Mouse (Mus musculus) MEL (cell line): ENCODE data around the gene Cntn5.

Experiments used
- BHLHE40 ChIP-seq: IDR thresholded peaks from 2 replicates; pipeline ENCODE4 v1.6.1; 2012; ENCODE audit warnings: low read depth, mild to moderate bottlenecking, inconsistent platforms, low read length, improper control_type of control experiment, borderline replicate concordance
- CTCF ChIP-seq, 3 experiments: IDR thresholded peaks in 2 of 3; conservative IDR thresholded peaks in 1 of 3; 2 replicates each; pipeline ENCODE4 v1.5.1; 2011 to 2012; ENCODE audit warnings: low read length in 3 of 3, low read depth in 2 of 3, mild to moderate bottlenecking in 2 of 3, improper control_type of control experiment in 1 of 3, inconsistent platforms in 1 of 3, mixed read lengths in 1 of 3, moderate library complexity in 1 of 3; ENCODE audit not compliant: control insufficient read depth in 1 of 3, insufficient read depth in 1 of 3, poor library complexity in 1 of 3, severe bottlenecking in 1 of 3
- E2F4 ChIP-seq: IDR thresholded peaks from 2 replicates; pipeline ENCODE4 v1.6.1; 2011; ENCODE audit warnings: low read depth, low read length, improper control_type of control experiment, borderline replicate concordance
- HCFC1 ChIP-seq: IDR thresholded peaks from 2 replicates; pipeline ENCODE4 v1.6.1; 2012; ENCODE audit warnings: low read depth, mild to moderate bottlenecking, inconsistent platforms, low read length, improper control_type of control experiment, moderate library complexity
- MAX ChIP-seq: IDR thresholded peaks from 2 replicates; pipeline ENCODE4 v1.6.1; 2011; ENCODE audit warnings: low read length, improper control_type of control experiment
- MAZ ChIP-seq: IDR thresholded peaks from 2 replicates; pipeline ENCODE4 v1.6.1; 2012; ENCODE audit warnings: low read depth, mild to moderate bottlenecking, inconsistent platforms, low read length, improper control_type of control experiment
- MEF2A ChIP-seq: IDR thresholded peaks from 2 replicates; pipeline ENCODE4 v1.6.1; 2014; ENCODE audit warnings: low read depth, mild to moderate bottlenecking, inconsistent platforms, low read length, improper control_type of control experiment; ENCODE audit not compliant: poor library complexity, insufficient replicate concordance, severe bottlenecking; ENCODE audit errors: extremely low read depth
- NRF1 ChIP-seq: IDR thresholded peaks from 2 replicates; pipeline ENCODE4 v1.6.1; 2014; ENCODE audit warnings: low read depth, mild to moderate bottlenecking, inconsistent platforms, low read length, improper control_type of control experiment, moderate library complexity; ENCODE audit not compliant: poor library complexity, insufficient read depth, severe bottlenecking
- POLR2A ChIP-seq, 2 experiments: IDR thresholded peaks; 2 replicates each; pipeline ENCODE4 v1.6.1; 2011 to 2012; ENCODE audit warnings: low read length in 2 of 2, mild to moderate bottlenecking in 2 of 2, control low read depth in 1 of 2, improper control_type of control experiment in 1 of 2, low read depth in 1 of 2, moderate library complexity in 1 of 2; ENCODE audit not compliant: control insufficient read depth in 1 of 2, insufficient read depth in 1 of 2, poor library complexity in 1 of 2
- RCOR1 ChIP-seq: IDR thresholded peaks from 2 replicates; pipeline ENCODE4 v1.6.1; 2012; ENCODE audit warnings: low read depth, mild to moderate bottlenecking, inconsistent platforms, low read length, improper control_type of control experiment
- ZC3H11A ChIP-seq: IDR thresholded peaks from 2 replicates; pipeline ENCODE4 v1.6.1; 2012; ENCODE audit warnings: low read depth, mild to moderate bottlenecking, inconsistent platforms, low read length, improper control_type of control experiment
- ZNF384 ChIP-seq: IDR thresholded peaks from 2 replicates; pipeline ENCODE4 v1.6.1; 2012; ENCODE audit warnings: low read depth, mild to moderate bottlenecking, inconsistent platforms, low read length, improper control_type of control experiment

- TF ChIP-seq BHLHE40 (no peak), CTCF (IDR thresholded peaks at IDR 0.05 in 2 of 3, conservative IDR thresholded peaks at IDR 0.05 in 1 of 3; ENCODE audit: control insufficient read depth in 1 of 3, insufficient read depth in 1 of 3, low read depth in 2 of 3, low read length in 3 of 3, poor library complexity in 1 of 3, severe bottlenecking in 1 of 3) (no peak), RCOR1 (no peak), POLR2A (IDR thresholded peaks at IDR 0.05; ENCODE audit: control insufficient read depth in 1 of 2, insufficient read depth in 1 of 2, low read depth in 1 of 2, low read length in 2 of 2, poor library complexity in 1 of 2) (no peak), HCFC1 (no peak), MAZ (no peak), E2F4 (no peak), ZNF384 (no peak), NRF1 (no peak), MAX (no peak), ZC3H11A (no peak), MEF2A (no peak)
These were observed 1.1 kb upstream of the Cntn5 start for GRCm38 (mm10) chr9:10905696-10906095.
